Mouse (Mus musculus): ENCODE results near the gene Mylk4. TPM values are rescaled to one million over a fixed set of nuclear protein-coding genes. Genes with fewer than 3 reads are reported as not detected.

Gene Mylk4
- polyA plus RNA-seq, 1 experiment from 2014 or later: 0.40 TPM

GRCm38 (mm10) chr13:32824377-32825330, 40.9 kb upstream of the Mylk4 start:
- H3K9ac ChIP-seq (ENCODE audit: low read depth, low read length): no peak overlapping the region
- ATAC-seq (ENCODE audit: low FRiP score) (no peak), DNase-seq (ENCODE audit: low spot score) (no peak)
- H3K27ac ChIP-seq (ENCODE audit: low read depth, low read length): no peak overlapping the region
- H3K36me3 ChIP-seq (ENCODE audit: control insufficient read depth, insufficient read depth, low read length): 0 out of 2 replicates have a peak, but pooled peaks cover 3% of the 10 kb centered on the region
- H3K4me1 ChIP-seq (replicated peaks; ENCODE audit: control insufficient read depth, insufficient read depth, low read length): no peaks in the 10 kb centered on the region
- H3K27me3 ChIP-seq (ENCODE audit: control insufficient read depth, insufficient read depth, low read length): no peaks in the 10 kb centered on the region
- WGBS: 87% methylated on average over 6 of the region's 6 CpGs
- H3K9me3 ChIP-seq (ENCODE audit: control insufficient read depth, low read length): no peaks in the 10 kb centered on the region
- no peak overlapping the region for H3K4me2 ChIP-seq (replicated peaks; ENCODE audit: low read depth, low read length)
- no peak overlapping the region for H3K4me3 ChIP-seq (ENCODE audit: low read depth, low read length)

GRCm38 (mm10) chr13:32823126-32823525, 39.4 kb upstream of the Mylk4 start:
- ATAC-seq (ENCODE audit: low FRiP score) (no peak), DNase-seq (ENCODE audit: low spot score) (no peak)
- Histone ChIP-seq H3K9ac (ENCODE audit: low read depth, low read length) (no peak overlapping the region), H3K4me1 (replicated peaks; ENCODE audit: control insufficient read depth, insufficient read depth, low read length) (no peaks in the 10 kb centered on the region), H3K9me3 (ENCODE audit: control insufficient read depth, low read length) (no peaks in the 10 kb centered on the region), H3K27ac (ENCODE audit: low read depth, low read length) (no peak overlapping the region), H3K36me3 (ENCODE audit: control insufficient read depth, insufficient read depth, low read length) (0 out of 2 replicates have a peak, but pooled peaks cover 3% of the 10 kb centered on the region), H3K4me3 (ENCODE audit: low read depth, low read length) (no peak overlapping the region), H3K27me3 (ENCODE audit: control insufficient read depth, insufficient read depth, low read length) (no peaks in the 10 kb centered on the region), H3K4me2 (replicated peaks; ENCODE audit: low read depth, low read length) (no peak overlapping the region)
- 87% methylated on average over 6 of the region's 6 CpGs for WGBS

- no peak for DNase-seq (ENCODE audit: low spot score)
- Histone ChIP-seq H3K36me3 (ENCODE audit: control insufficient read depth, insufficient read depth, low read length) (0 out of 2 replicates have a peak, but pooled peaks cover 3% of the 10 kb centered on the region), H3K4me1 (replicated peaks; ENCODE audit: control insufficient read depth, insufficient read depth, low read length) (no peaks in the 10 kb centered on the region), H3K9ac (ENCODE audit: low read depth, low read length) (no peak overlapping the region), H3K4me2 (replicated peaks; ENCODE audit: low read depth, low read length) (no peak overlapping the region), H3K27ac (ENCODE audit: low read depth, low read length) (no peak overlapping the region), H3K4me3 (ENCODE audit: low read depth, low read length) (no peak overlapping the region), H3K27me3 (ENCODE audit: control insufficient read depth, insufficient read depth, low read length) (no peaks in the 10 kb centered on the region), H3K9me3 (ENCODE audit: control insufficient read depth, low read length) (no peaks in the 10 kb centered on the region)
- no peak for ATAC-seq (ENCODE audit: low FRiP score)
- WGBS: 92% methylated on average over 4 of the region's 4 CpGs
These were observed 37.9 kb upstream of the Mylk4 start for GRCm38 (mm10) chr13:32821671-32822070.

- Histone ChIP-seq H3K4me1 (replicated peaks; ENCODE audit: control insufficient read depth, insufficient read depth, low read length) (no peaks in the 10 kb centered on the region), H3K9ac (ENCODE audit: low read depth, low read length) (no peak overlapping the region), H3K4me3 (ENCODE audit: low read depth, low read length) (no peak overlapping the region), H3K27me3 (ENCODE audit: control insufficient read depth, insufficient read depth, low read length) (no peaks in the 10 kb centered on the region), H3K9me3 (ENCODE audit: control insufficient read depth, low read length) (no peaks in the 10 kb centered on the region), H3K4me2 (replicated peaks; ENCODE audit: low read depth, low read length) (no peak overlapping the region), H3K36me3 (ENCODE audit: control insufficient read depth, insufficient read depth, low read length) (0 out of 2 replicates have a peak, but pooled peaks cover 3% of the 10 kb centered on the region), H3K27ac (ENCODE audit: low read depth, low read length) (no peak overlapping the region)
- DNase-seq (ENCODE audit: low spot score): no peak
- 90% methylated on average over 5 of the region's 5 CpGs for WGBS
- ATAC-seq (ENCODE audit: low FRiP score): no peak
These were observed 36.2 kb upstream of the Mylk4 start for GRCm38 (mm10) chr13:32819926-32820325.

- H3K4me1 ChIP-seq (replicated peaks; ENCODE audit: control insufficient read depth, insufficient read depth, low read length): no peaks in the 10 kb centered on the region
- WGBS: 94% methylated on average over 3 of the region's 3 CpGs
- DNase-seq (ENCODE audit: low spot score): no peak
- H3K9me3 ChIP-seq (ENCODE audit: control insufficient read depth, low read length): no peaks in the 10 kb centered on the region
- H3K4me3 ChIP-seq (ENCODE audit: low read depth, low read length): no peak overlapping the region
- no peak for ATAC-seq (ENCODE audit: low FRiP score)
- no peak overlapping the region for H3K9ac ChIP-seq (ENCODE audit: low read depth, low read length)
- no peak overlapping the region for H3K27ac ChIP-seq (ENCODE audit: low read depth, low read length)
- H3K36me3 ChIP-seq (ENCODE audit: control insufficient read depth, insufficient read depth, low read length): 0 out of 2 replicates have a peak, but pooled peaks cover 3% of the 10 kb centered on the region
- H3K4me2 ChIP-seq (replicated peaks; ENCODE audit: low read depth, low read length): no peak overlapping the region
- H3K27me3 ChIP-seq (ENCODE audit: control insufficient read depth, insufficient read depth, low read length): no peaks in the 10 kb centered on the region
These were observed 35.5 kb upstream of the Mylk4 start for GRCm38 (mm10) chr13:32819241-32819640.

GRCm38 (mm10) chr13:32807624-32808023, 23.9 kb upstream of the Mylk4 start:
- Histone ChIP-seq H3K9ac (ENCODE audit: low read depth, low read length) (no peak overlapping the region), H3K4me3 (ENCODE audit: low read depth, low read length) (no peak overlapping the region), H3K4me2 (replicated peaks; ENCODE audit: low read depth, low read length) (no peak overlapping the region), H3K27ac (ENCODE audit: low read depth, low read length) (no peak overlapping the region), H3K27me3 (ENCODE audit: control insufficient read depth, insufficient read depth, low read length) (no peaks in the 10 kb centered on the region), H3K4me1 (replicated peaks; ENCODE audit: control insufficient read depth, insufficient read depth, low read length) (no peaks in the 10 kb centered on the region), H3K36me3 (ENCODE audit: control insufficient read depth, insufficient read depth, low read length) (no peaks in the 10 kb centered on the region), H3K9me3 (ENCODE audit: control insufficient read depth, low read length) (no peaks in the 10 kb centered on the region)
- ATAC-seq (ENCODE audit: low FRiP score) (no peak), DNase-seq (ENCODE audit: low spot score) (no peak)
- 55% methylated on average over 3 of the region's 3 CpGs for WGBS

GRCm38 (mm10) chr13:32806820-32807219, 23.1 kb upstream of the Mylk4 start:
- Histone ChIP-seq H3K9ac (ENCODE audit: low read depth, low read length) (no peak overlapping the region), H3K4me2 (replicated peaks; ENCODE audit: low read depth, low read length) (no peak overlapping the region), H3K4me3 (ENCODE audit: low read depth, low read length) (no peak overlapping the region), H3K4me1 (replicated peaks; ENCODE audit: control insufficient read depth, insufficient read depth, low read length) (no peaks in the 10 kb centered on the region), H3K27ac (ENCODE audit: low read depth, low read length) (no peak overlapping the region), H3K27me3 (ENCODE audit: control insufficient read depth, insufficient read depth, low read length) (no peaks in the 10 kb centered on the region), H3K9me3 (ENCODE audit: control insufficient read depth, low read length) (no peaks in the 10 kb centered on the region), H3K36me3 (ENCODE audit: control insufficient read depth, insufficient read depth, low read length) (no peaks in the 10 kb centered on the region)
- WGBS: 90% methylated on average over 7 of the region's 7 CpGs
- no peak for ATAC-seq (ENCODE audit: low FRiP score)
- DNase-seq (ENCODE audit: low spot score): no peak

- ATAC-seq (ENCODE audit: low FRiP score): no peak
- no peak for DNase-seq (ENCODE audit: low spot score)
- 83% methylated on average over 4 of the region's 4 CpGs for WGBS
These were observed 20.1 kb upstream of the Mylk4 start for GRCm38 (mm10) chr13:32803701-32804345.

More at GRCm38 (mm10) chr13:32803701-32804345, 20.1 kb upstream of the Mylk4 start:
- Histone ChIP-seq H3K27me3 (ENCODE audit: control insufficient read depth, insufficient read depth, low read length) (no peaks in the 10 kb centered on the region), H3K4me3 (ENCODE audit: low read depth, low read length) (peak overlapping the region; percentile 79; the same call in 1 of the 2 replicates), H3K9me3 (ENCODE audit: control insufficient read depth, low read length) (no peaks in the 10 kb centered on the region), H3K27ac (ENCODE audit: low read depth, low read length) (no peak overlapping the region), H3K9ac (ENCODE audit: low read depth, low read length) (no peak overlapping the region), H3K4me1 (replicated peaks; ENCODE audit: control insufficient read depth, insufficient read depth, low read length) (no peaks in the 10 kb centered on the region), H3K4me2 (replicated peaks; ENCODE audit: low read depth, low read length) (peak overlapping the region; percentile 83), H3K36me3 (ENCODE audit: control insufficient read depth, insufficient read depth, low read length) (no peaks in the 10 kb centered on the region)

Measured in hindbrain, embryonic 11.5 days (tissue).